Mouse (Mus musculus) forebrain, embryonic 10.5 days (tissue): Measurements from ENCODE around the gene Olfr1322. TPM values are rescaled to one million over a fixed set of nuclear protein-coding genes. Genes with fewer than 3 reads are reported as not detected.

Experiments
- DNase-seq: peaks from one replicate; pipeline ENCODE4 v3.0.0-alpha.2; 2017; ENCODE audit warnings: low spot score; ENCODE audit errors: extremely low spot score
- H3K27ac ChIP-seq: fragments of 300-500 bp; sonication (generic); 2 replicates; pipeline ENCODE4 v1.5.1; 2016; ENCODE audit warnings: mild to moderate bottlenecking
- H3K27me3 ChIP-seq: fragments of 300-500 bp; sonication (generic); 2 replicates; pipeline ENCODE4 v1.6.1; 2016; ENCODE audit warnings: mild to moderate bottlenecking; ENCODE audit not compliant: poor library complexity, severe bottlenecking
- H3K36me3 ChIP-seq: fragments of 300-500 bp; sonication (generic); replicated peaks from 2 replicates; pipeline ENCODE4 v1.6.1; 2016; ENCODE audit warnings: mild to moderate bottlenecking, moderate library complexity
- H3K4me1 ChIP-seq: fragments of 300-500 bp; sonication (generic); 2 replicates; pipeline ENCODE4 v1.6.1; 2016
- H3K4me3 ChIP-seq: fragments of 300-500 bp; sonication (generic); 2 replicates; pipeline ENCODE4 v1.5.1; 2016; ENCODE audit warnings: mild to moderate bottlenecking, moderate library complexity
- H3K9me3 ChIP-seq: fragments of 300-500 bp; sonication (generic); 2 replicates; pipeline ENCODE4 v1.6.1; 2016; ENCODE audit warnings: mild to moderate bottlenecking, moderate library complexity
- WGBS: fragments of 180-500 bp; shearing (Covaris S2); methylation state at CpG from one replicate; pipeline ENCODE4 v1.1.7; 2016; 5-methylcytosine and 5-hydroxymethylcytosine counted together
- polyA plus RNA-seq: library from polyadenylated mRNA; unstranded; fragments of >200 nt; fragmentation: Nextera tagmentation; extraction: Ambion mirVana; gene quantifications from 2 replicates; pipeline ENCODE4 v1.2.1, GENCODE M21; 2016

Gene Olfr1322
- not detected in 2 replicates for polyA plus RNA-seq

DNA sequence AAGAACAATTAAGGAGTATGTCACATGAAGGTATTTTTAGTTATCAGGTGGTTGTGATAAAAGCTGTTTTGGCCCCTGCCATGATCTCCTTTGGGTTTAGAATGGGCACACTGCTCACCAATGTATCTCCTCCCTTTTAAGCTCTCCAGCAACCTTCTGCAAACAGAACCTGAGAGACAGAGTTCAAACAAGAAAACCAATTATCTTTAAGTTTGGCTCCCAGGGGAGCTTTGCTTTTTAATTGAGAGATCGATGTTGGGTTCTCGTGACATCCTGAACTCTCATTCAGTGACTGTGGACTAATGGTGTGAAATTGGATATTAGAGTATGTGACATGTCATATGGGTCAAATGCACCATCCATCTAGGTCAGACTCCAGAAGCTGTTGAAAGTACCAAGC is at the start of gene Olfr1322:
Olfr1322 (minus strand) TSS at position 101 of the 400 bp plus-strand sequence.
- H3K36me3 ChIP-seq: no peaks in the 10 kb centered on the region
- WGBS: 79% methylated on average over 2 of the region's 2 CpGs

GRCm38 (mm10) chrX:49877651-49878349 is 13.5 kb downstream of the Olfr1322 start:
- H3K27ac ChIP-seq: no peak overlapping the region
- no peaks in the 10 kb centered on the region for H3K9me3 ChIP-seq
- H3K4me3 ChIP-seq: no peak overlapping the region
- WGBS: 85% methylated on average over 4 of the region's 4 CpGs
- no peak for DNase-seq
- no peaks in the 10 kb centered on the region for H3K36me3 ChIP-seq
- H3K4me1 ChIP-seq: no peaks in the 10 kb centered on the region
- H3K27me3 ChIP-seq: no peaks in the 10 kb centered on the region

More for the DNA sequence above, at the start of gene Olfr1322:
- Histone ChIP-seq H3K9me3 (no peaks in the 10 kb centered on the region), H3K4me3 (no peak within 1 kb of the TSS), H3K4me1 (no peaks in the 10 kb centered on the region), H3K27ac (no peak within 1 kb of the TSS), H3K27me3 (no peaks in the 10 kb centered on the region)
- no peak for DNase-seq

Other genes with a start within 250 kb of the Olfr1322 start
- not detected in 2 replicates for gene Olfr1320, start 219.2 kb downstream of the Olfr1322 start, polyA plus RNA-seq
- not detected in 2 replicates for gene Olfr1321, start 156.4 kb downstream of the Olfr1322 start, polyA plus RNA-seq
- gene Igsf1, start 93.7 kb downstream of the Olfr1322 start, polyA plus RNA-seq: 2.3 and 2.7 TPM in 2 replicates
- not detected in 2 replicates for gene Olfr1323, start 127.9 kb upstream of the Olfr1322 start, polyA plus RNA-seq